Mouse (Mus musculus): ENCODE measurements around the gene Tsc22d1.

The Tsc22d1 gene

DNA sequence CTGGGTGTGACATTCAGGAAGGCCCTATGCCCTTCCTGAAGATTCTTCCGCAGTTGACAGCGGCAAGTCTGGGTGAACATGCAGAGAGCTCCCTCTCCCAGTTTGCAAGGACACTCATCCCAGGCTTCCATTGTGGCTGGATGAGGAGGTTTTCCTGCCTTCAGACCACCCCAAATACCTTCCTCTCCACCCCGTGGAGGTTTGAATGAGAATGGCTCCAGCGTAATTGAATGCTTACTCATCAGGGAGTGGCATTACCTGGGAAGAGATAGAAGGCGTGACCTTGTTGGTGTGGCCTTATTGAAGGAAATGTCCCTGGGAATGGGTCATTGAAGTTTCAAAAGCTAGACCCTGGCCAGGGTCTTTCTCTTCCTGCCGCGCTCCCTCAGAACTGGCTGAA lies 100.9 kb downstream of the Tsc22d1 start:
- DNase-seq (ENCODE audit: low read depth, low spot score): no peak

DNA sequence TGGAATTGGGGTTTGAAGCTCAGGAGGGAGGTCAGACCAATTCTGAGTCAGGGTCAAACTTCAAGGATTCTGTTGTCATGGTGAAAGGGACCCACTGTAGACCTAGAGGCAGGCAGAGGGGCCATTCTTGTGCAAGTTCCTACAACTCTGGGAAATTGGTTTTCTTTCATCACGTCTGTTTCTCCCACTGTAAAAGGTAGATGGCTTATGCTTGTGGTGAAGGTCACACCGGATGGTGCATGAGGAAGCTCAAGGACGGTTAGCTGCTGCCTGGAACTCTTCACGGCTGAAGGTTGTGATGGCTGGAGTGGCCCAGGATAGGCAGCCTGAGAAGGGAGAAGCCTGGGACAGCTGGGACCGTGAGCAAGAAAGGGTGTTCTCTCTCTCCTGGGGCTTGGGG lies 103.5 kb downstream of the Tsc22d1 start:
- DNase-seq (ENCODE audit: low read depth, low spot score): no peak

DNA sequence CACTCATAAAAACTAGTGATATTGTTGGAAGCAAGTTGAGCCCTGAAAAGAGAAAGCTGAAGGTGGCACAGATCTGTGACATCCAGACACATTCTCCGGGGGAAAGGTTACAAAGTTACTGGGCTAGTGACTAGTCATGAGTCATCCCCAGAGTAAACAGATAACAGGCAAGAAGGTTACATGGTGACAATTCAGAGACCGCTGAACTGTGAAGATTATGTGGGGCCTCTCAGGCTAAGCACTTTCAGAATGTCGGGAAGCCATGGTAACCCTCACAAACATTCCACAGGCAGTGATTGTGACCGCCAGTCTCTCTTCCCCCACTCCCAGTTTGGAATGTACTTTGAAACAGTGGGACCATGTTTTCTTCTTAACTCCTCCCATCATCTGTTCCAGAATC lies 105.8 kb downstream of the Tsc22d1 start:
- no peak for DNase-seq (ENCODE audit: low read depth, low spot score)

- no peak for DNase-seq (ENCODE audit: low read depth, low spot score)
These were observed 106.5 kb downstream of the Tsc22d1 start for GRCm38 (mm10) chr14:76521308-76521707.

- no peak for DNase-seq (ENCODE audit: low read depth, low spot score)
These were observed 108.6 kb downstream of the Tsc22d1 start for GRCm38 (mm10) chr14:76523344-76523743.

GRCm38 (mm10) chr14:76526467-76526866 lies 111.7 kb downstream of the Tsc22d1 start:
- no peak for DNase-seq (ENCODE audit: low read depth, low spot score)

DNA sequence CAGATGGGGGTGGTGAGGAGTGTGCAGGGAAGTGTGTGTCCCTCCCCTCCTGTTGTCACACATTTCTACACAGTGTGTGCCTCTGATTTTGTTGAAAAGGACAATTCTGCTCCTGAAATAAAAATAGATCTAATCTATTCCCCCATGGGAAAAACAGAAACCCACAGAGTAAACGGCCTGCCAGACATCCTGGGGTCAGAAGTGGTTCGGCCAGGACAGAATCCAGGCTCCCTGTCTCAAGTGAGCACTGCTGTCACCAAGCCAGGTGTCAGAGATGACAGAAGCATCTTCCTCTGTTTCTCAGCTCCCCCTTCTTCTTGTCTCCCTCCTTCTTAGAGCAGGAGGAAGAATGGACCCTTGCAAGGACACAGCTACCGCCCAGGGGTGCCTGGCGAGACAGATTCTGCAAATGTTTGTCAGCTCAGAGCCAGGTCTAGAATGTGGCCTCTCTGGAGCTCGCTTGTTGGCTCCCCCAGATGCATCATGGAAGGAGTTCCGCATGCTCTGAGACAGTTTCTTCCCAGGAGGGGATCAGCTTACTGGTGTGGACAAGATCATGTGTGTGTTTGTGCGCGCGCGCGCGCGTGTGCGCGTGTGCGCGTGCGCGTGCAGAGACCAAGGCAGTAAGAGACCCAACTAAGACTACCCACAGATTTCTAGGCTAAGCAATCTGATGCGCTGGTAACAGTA lies 112.4 kb downstream of the Tsc22d1 start:
- DNase-seq (ENCODE audit: low read depth, low spot score): no peak

DNA sequence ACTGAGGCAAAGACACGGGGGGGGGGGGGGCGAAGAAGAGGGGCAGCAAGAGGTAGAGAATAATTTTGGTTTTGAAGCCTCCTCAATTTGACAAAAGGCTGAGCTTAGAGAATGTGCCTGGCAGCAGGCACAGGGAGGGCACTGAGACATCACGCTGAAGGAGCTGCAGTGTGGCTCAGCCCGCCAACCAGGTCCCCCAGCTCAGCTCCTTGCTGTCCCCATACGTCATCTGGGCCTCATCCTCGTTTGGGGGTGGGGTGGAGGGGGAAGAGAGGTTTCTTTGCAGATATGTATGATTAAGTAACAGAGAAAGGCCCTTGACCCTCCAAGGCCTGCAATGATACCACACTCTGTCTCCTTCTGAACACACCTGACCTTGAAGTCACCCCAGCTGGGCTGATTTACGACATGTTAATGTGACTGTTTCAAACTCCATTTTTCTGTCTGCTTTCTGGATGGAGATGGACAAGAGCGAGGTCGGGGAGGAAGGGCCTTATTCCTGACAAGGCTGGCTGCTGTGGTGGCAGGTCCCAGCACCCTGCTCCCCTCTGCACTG lies 113.1 kb downstream of the Tsc22d1 start:
- DNase-seq (ENCODE audit: low read depth, low spot score): no peak

DNA sequence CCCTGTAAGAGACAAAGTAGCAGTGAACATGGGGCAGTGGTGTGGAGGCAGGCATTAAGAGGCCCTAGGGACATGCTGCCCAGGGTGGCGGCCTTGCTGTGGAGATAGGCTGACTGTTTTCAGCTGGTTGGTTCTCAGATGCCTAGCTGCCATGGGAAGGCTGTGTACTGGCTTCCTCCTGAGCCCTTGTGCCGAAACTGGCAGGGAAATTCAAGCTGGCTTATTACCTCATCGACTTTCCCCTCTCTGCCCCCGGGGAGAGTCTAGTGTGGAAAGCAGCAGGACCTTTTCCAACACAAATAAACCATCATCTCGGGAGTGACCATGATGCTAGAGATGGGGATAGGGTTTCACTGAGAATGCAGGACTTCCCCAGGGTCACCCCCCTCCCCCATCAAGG lies 113.9 kb downstream of the Tsc22d1 start:
- DNase-seq (ENCODE audit: low read depth, low spot score): no peak

GRCm38 (mm10) chr14:76531027-76531660 lies 116.4 kb downstream of the Tsc22d1 start:
- DNase-seq (ENCODE audit: low read depth, low spot score): no peak

GRCm38 (mm10) chr14:76532257-76533169 lies 117.8 kb downstream of the Tsc22d1 start:
- DNase-seq (ENCODE audit: low read depth, low spot score): no peak

DNA sequence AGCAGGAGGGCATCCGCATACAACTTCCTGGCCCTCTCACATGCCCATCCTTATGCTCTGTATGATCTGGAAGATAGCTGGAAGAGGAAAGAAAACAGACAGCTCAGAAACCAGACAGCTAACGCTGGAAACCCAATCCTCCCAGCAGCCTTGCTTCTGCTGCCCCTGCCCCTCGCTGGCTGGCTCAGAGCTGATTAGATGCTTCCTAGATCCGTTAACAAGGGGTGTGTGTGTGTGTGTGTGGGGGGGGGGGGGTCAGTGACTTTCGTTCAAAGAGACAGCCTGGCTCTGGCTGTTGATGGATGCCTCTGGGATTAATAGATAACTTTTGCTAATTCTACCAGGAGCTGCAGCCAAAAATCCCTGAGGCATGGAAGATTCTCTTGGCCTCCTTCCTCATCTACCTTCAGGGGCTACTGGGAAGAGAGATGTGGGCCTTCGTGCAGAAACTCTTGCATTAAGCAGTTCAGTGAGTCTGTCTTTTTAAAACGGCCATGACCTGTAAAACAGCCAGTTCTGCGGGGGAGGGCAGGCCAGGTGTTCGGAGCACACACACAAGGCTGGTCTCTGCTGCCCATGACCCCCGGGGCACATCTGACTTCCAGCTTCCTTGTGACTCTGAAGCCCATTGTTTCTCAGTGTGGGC lies 118.5 kb downstream of the Tsc22d1 start:
- DNase-seq (ENCODE audit: low read depth, low spot score): no peak

DNA sequence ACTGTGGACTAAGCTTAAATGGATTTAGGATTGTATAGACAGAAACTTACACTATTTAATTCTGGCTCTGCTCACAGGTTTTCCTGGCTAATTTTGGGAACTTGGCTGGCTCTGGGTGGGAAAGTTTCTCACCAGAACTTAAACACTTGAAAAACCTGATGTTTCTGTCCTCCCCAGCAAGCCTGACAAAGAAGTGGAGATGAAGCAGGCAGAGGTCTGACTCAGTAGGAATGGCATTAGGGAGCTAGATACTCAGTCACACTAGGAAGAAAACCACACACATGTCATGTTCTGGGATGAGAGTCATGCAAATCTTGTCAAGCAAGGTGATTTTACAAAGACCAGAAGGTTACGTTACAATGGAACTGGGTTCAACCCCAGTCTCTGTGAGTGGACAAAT lies 120.3 kb downstream of the Tsc22d1 start:
- DNase-seq (ENCODE audit: low read depth, low spot score): no peak

GRCm38 (mm10) chr14:76536921-76537320 lies 122.2 kb downstream of the Tsc22d1 start:
- no peak for DNase-seq (ENCODE audit: low read depth, low spot score)

GRCm38 (mm10) chr14:76540005-76540670 lies 125.4 kb downstream of the Tsc22d1 start:
- DNase-seq (ENCODE audit: low read depth, low spot score): no peak

DNA sequence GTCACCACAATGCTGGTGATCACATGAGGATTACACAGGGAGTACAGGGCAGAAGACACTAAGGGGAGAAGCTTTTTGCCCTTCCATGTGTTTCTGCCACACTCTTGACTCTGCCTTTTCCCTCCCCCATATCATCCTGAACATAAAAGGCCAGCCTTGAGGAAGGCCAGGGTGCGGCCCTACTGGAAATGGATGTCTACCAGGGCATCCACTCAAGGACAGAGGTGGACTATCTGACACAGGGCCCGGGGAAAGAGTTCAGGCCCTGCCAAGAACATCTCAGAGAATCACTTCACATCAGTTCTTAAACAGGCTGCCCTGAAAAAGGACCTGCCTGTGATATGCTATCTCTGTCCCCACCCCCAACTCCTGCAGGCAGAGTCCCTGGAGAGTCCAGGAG lies 126.6 kb downstream of the Tsc22d1 start:
- DNase-seq (ENCODE audit: low read depth, low spot score): no peak

DNA sequence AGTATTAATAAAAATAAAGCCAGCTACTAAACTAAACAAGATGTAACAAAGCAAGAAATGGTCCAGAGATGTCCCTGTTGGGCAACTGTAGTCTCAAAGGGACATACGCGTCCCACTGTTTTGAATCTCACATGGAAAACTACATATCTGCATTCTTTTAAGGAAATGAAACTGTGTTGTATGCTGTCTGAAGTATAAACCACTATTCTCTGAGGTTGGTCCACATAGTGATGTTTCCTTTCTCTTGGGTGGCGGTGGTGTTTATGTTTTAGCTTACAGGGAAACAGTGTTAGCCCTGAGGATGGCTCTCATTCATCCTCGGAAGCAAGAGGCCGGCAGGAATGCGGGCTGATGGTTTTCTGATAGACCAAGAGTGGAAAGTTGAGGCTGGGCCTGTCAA lies 129.4 kb downstream of the Tsc22d1 start:
- DNase-seq (ENCODE audit: low read depth, low spot score): no peak

GRCm38 (mm10) chr14:76555263-76556030 lies 140.7 kb downstream of the Tsc22d1 start:
- DNase-seq (ENCODE audit: low read depth, low spot score): no peak

GRCm38 (mm10) chr14:76556031-76556851 lies 141.5 kb downstream of the Tsc22d1 start:
- DNase-seq (ENCODE audit: low read depth, low spot score): no peak

GRCm38 (mm10) chr14:76556852-76557208 lies 142.1 kb downstream of the Tsc22d1 start, which contains the start of gene Serp2:
Gene Serp2 (minus strand): TSS chr14:76556889.
- no peak for DNase-seq (ENCODE audit: low read depth, low spot score)

Data from embryo, embryonic 11.5 days (tissue).